Mouse (Mus musculus) CH12.LX (cell line): Measurements from ENCODE around the gene Nhsl1. TPM values are rescaled to one million over a fixed set of nuclear protein-coding genes. Genes with fewer than 3 reads are reported as not detected.

Experiments
- DNase-seq: peaks from one replicate; pipeline ENCODE4 v3.0.0-alpha.2; 2013; ENCODE audit errors: extremely low read depth
- H3K27ac ChIP-seq: 2 replicates; pipeline ENCODE4 v1.5.1; 2012; ENCODE audit warnings: low read depth, mild to moderate bottlenecking, control low read depth, moderate library complexity; ENCODE audit not compliant: insufficient read depth
- H3K27me3 ChIP-seq: replicated peaks from 2 replicates; pipeline ENCODE3; 2012; ENCODE audit warnings: inconsistent platforms
- H3K36me3 ChIP-seq, 2 experiments: replicated peaks in 1 of 2; 2 replicates each; pipeline versions ENCODE3 to v1.6.1; 2012; ENCODE audit warnings: inconsistent platforms in 1 of 2, low read length in 1 of 2, mild to moderate bottlenecking in 1 of 2, mixed read lengths in 1 of 2, moderate library complexity in 1 of 2; ENCODE audit not compliant: control insufficient read depth in 1 of 2, insufficient read depth in 1 of 2
- H3K4me1 ChIP-seq, 2 experiments: 2 replicates each; pipeline ENCODE4 v1.6.1; 2012; ENCODE audit warnings: inconsistent platforms in 1 of 2, moderate library complexity in 1 of 2; ENCODE audit not compliant: insufficient read depth in 2 of 2, control insufficient read depth in 1 of 2
- H3K4me2 ChIP-seq: 2 replicates; pipeline ENCODE4 v1.6.1; 2012; ENCODE audit warnings: low read depth, mild to moderate bottlenecking, control low read depth; ENCODE audit not compliant: poor library complexity, insufficient read depth, severe bottlenecking
- H3K4me3 ChIP-seq, 3 experiments: fragments of 150-350 bp in 1 of 3; sonication (generic) in 1 of 3; replicated peaks in 1 of 3; 2 replicates each; pipeline versions ENCODE3 to v1.5.1; 2011 to 2012; ENCODE audit warnings: low read depth in 2 of 3, low read length in 2 of 3, mild to moderate bottlenecking in 2 of 3, moderate library complexity in 2 of 3, control low read depth in 1 of 3, improper control_type of control experiment in 1 of 3, inconsistent platforms in 1 of 3, mixed read lengths in 1 of 3; ENCODE audit not compliant: poor library complexity in 1 of 3
- H3K79me2 ChIP-seq: replicated peaks from 2 replicates; pipeline ENCODE4 v1.6.1; 2012; ENCODE audit warnings: mild to moderate bottlenecking, moderate library complexity; ENCODE audit not compliant: control insufficient read depth, poor library complexity, insufficient read depth, severe bottlenecking; ENCODE audit errors: extremely low read depth
- H3K9ac ChIP-seq: 2 replicates; pipeline ENCODE4 v1.6.1; 2012; ENCODE audit warnings: low read depth, mild to moderate bottlenecking, control low read depth, moderate library complexity; ENCODE audit not compliant: insufficient read depth
- H3K9me3 ChIP-seq: replicated peaks from 2 replicates; pipeline ENCODE3; 2012; ENCODE audit warnings: low read length, inconsistent platforms, mixed read lengths
- CHD1 ChIP-seq: IDR thresholded peaks from 2 replicates; pipeline ENCODE4 v1.6.1; 2012; ENCODE audit warnings: low read depth, low read length, improper control_type of control experiment, inconsistent platforms
- CHD2 ChIP-seq: IDR thresholded peaks from 2 replicates; pipeline ENCODE4 v1.6.1; 2011; ENCODE audit warnings: low read length, improper control_type of control experiment
- CTCF ChIP-seq, 2 experiments: IDR thresholded peaks in 1 of 2; conservative IDR thresholded peaks in 1 of 2; 2 replicates each; pipeline ENCODE4 v1.5.1; 2011 to 2012; ENCODE audit warnings: low read depth in 2 of 2, low read length in 2 of 2, improper control_type of control experiment in 1 of 2, inconsistent platforms in 1 of 2, mild to moderate bottlenecking in 1 of 2, moderate library complexity in 1 of 2
- E2F4 ChIP-seq: IDR thresholded peaks from 2 replicates; pipeline ENCODE4 v1.6.1; 2011; ENCODE audit warnings: low read depth, low read length, improper control_type of control experiment; ENCODE audit not compliant: insufficient replicate concordance
- EP300 ChIP-seq: IDR thresholded peaks from 2 replicates; pipeline ENCODE4 v1.6.1; 2011; ENCODE audit warnings: low read length, improper control_type of control experiment
- ETS1 ChIP-seq: conservative IDR thresholded peaks from 2 replicates; pipeline ENCODE4 v1.6.1; 2012; ENCODE audit warnings: low read depth, mild to moderate bottlenecking, inconsistent platforms, low read length, improper control_type of control experiment, moderate library complexity
- GABPA ChIP-seq: IDR thresholded peaks from 2 replicates; pipeline ENCODE4 v1.6.1; 2012; ENCODE audit warnings: low read depth, low read length, improper control_type of control experiment, inconsistent platforms; ENCODE audit not compliant: insufficient replicate concordance
- JUN ChIP-seq: IDR thresholded peaks from 2 replicates; pipeline ENCODE4 v1.6.1; 2011; ENCODE audit warnings: low read depth, mild to moderate bottlenecking, low read length, improper control_type of control experiment, moderate library complexity; ENCODE audit not compliant: insufficient read depth
- JUND ChIP-seq: conservative IDR thresholded peaks from 2 replicates; pipeline ENCODE4 v1.6.1; 2011; ENCODE audit warnings: low read depth, low read length, improper control_type of control experiment
- KAT2A ChIP-seq: IDR thresholded peaks from 2 replicates; pipeline ENCODE4 v1.6.1; 2012; ENCODE audit warnings: low read length, improper control_type of control experiment, inconsistent platforms; ENCODE audit not compliant: insufficient replicate concordance
- MAFK ChIP-seq: IDR thresholded peaks from 2 replicates; pipeline ENCODE4 v1.6.1; 2011; ENCODE audit warnings: low read length, improper control_type of control experiment; ENCODE audit not compliant: insufficient replicate concordance
- MAX ChIP-seq: IDR thresholded peaks from 2 replicates; pipeline ENCODE4 v1.6.1; 2011; ENCODE audit warnings: low read length, improper control_type of control experiment
- MAZ ChIP-seq: IDR thresholded peaks from 2 replicates; pipeline ENCODE4 v1.6.1; 2012; ENCODE audit warnings: low read depth, mild to moderate bottlenecking, inconsistent platforms, low read length, improper control_type of control experiment, moderate library complexity
- NELFE ChIP-seq: IDR thresholded peaks from 2 replicates; pipeline ENCODE4 v1.6.1; 2011; ENCODE audit warnings: low read depth, low read length, improper control_type of control experiment
- PAX5 ChIP-seq: IDR thresholded peaks from 2 replicates; pipeline ENCODE4 v1.6.1; 2012; ENCODE audit warnings: low read length, inconsistent platforms, mixed read lengths
- UBTF ChIP-seq: IDR thresholded peaks from 2 replicates; pipeline ENCODE4 v1.6.1; 2012; ENCODE audit warnings: low read depth, mild to moderate bottlenecking, inconsistent platforms, low read length, improper control_type of control experiment, moderate library complexity
- USF1 ChIP-seq: IDR thresholded peaks from 2 replicates; pipeline ENCODE4 v1.6.1; 2014; ENCODE audit warnings: low read depth, mild to moderate bottlenecking, inconsistent platforms, low read length, improper control_type of control experiment
- ZKSCAN1 ChIP-seq: IDR thresholded peaks from 2 replicates; pipeline ENCODE4 v1.6.1; 2012; ENCODE audit warnings: low read depth, inconsistent platforms, low read length, improper control_type of control experiment, borderline replicate concordance
- ZNF384 ChIP-seq: IDR thresholded peaks from 2 replicates; pipeline ENCODE4 v1.6.1; 2012; ENCODE audit warnings: low read depth, low read length, improper control_type of control experiment, inconsistent platforms
- dilution Hi-C: fragments of 300-500 bp; cut with MboI; formaldehyde crosslinking; loops from 2 replicates; pipeline ENCODE4 v1.14.3; 2020; ENCODE audit warnings: low sequenced_read_pairs; ENCODE audit not compliant: extremely low pct_unique_long_range_greater_than_20kb, extremely low pct_ligation_motif_present
- in situ Hi-C: fragments of 300-500 bp; cut with MboI; formaldehyde crosslinking; loops from 3 replicates; pipeline ENCODE4 v1.14.3; 2019; ENCODE audit warnings: low sequenced_read_pairs, low pct_ligation_motif_present, low pct_unique_long_range_greater_than_20kb, mixed read lengths
- polyA plus RNA-seq: library from polyadenylated mRNA; unstranded; fragments of >175 nt; gene quantifications from 2 replicates; pipeline ENCODE4 v1.2.1, GENCODE M21; 2012; ENCODE audit warnings: low read depth; ENCODE audit not compliant: insufficient read length
- total RNA-seq, 2 experiments: library from RNA; depleted of rRNA; stranded (reverse); fragments of 300-350 nt in 1 of 2; fragments of >200 nt in 1 of 2; gene quantifications; 2 replicates each; pipeline ENCODE4 v1.2.3; 2012 to 2014

Nhsl1 gene
- total and polyA plus RNA-seq, 3 experiments = 0.13 to 0.19 (median 0.15) TPM

DNA sequence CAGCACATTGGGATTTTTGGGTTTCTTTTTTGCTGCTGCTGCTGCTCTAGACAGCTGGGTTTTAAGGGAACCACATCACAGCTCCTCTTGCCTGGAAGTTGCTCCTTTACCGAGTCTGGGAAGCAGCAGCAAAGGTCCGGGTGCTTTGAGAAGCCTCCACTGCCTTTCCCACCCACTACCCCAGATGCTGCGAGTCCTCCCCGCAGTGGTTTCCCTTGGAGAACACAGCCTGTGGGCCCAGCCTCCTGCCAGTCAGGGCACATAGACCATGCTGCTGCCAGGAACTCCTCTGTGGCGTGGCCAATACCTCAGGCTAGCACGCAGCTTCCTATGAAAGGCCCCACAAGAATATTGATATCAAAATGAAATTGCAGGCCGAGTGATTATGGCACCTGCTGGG is 178.3 kb downstream of the Nhsl1 start:
- H3K9me3 ChIP-seq = no peaks in the 10 kb centered on the region
- H3K79me2 ChIP-seq = no peaks in the 10 kb centered on the region
- H3K4me3 ChIP-seq = no peak overlapping the region
- H3K27ac ChIP-seq = no peak overlapping the region
- no peaks in the 10 kb centered on the region for H3K36me3 ChIP-seq
- dilution Hi-C loops = no loop called here
- no peaks in the 10 kb centered on the region for H3K27me3 ChIP-seq
- H3K4me2 ChIP-seq = no peak overlapping the region
- no peak overlapping the region for H3K9ac ChIP-seq
- TF ChIP-seq EP300 (no peak), MAX (no peak), E2F4 (no peak), JUN (no peak), ETS1 (no peak), UBTF (no peak), MAFK (no peak), CTCF (conservative IDR thresholded peaks at IDR 0.05 in 1 of 2, IDR thresholded peaks at IDR 0.05 in 1 of 2; ENCODE audit: low read depth in 2 of 2, low read length in 2 of 2) (no peak), USF1 (no peak), CHD1 (no peak), CHD2 (no peak), PAX5 (no peak), NELFE (no peak)
- H3K4me1 ChIP-seq = no peaks in the 10 kb centered on the region
- in situ Hi-C loops = no loop called here
- DNase-seq = no peak

GRCm38 (mm10) chr10:18501997-18502396 is 183.2 kb downstream of the Nhsl1 start:
- Histone ChIP-seq H3K36me3 (no peaks in the 10 kb centered on the region), H3K4me2 (no peak overlapping the region), H3K79me2 (no peaks in the 10 kb centered on the region), H3K4me1 (peaks cover 0 to 2% of the 10 kb centered on the region in 2 experiments; a peak in 1 of 4 replicates)
- TF ChIP-seq EP300 (no peak), MAZ (no peak), PAX5 (no peak), ZKSCAN1 (no peak), ZNF384 (no peak), USF1 (no peak), CHD2 (no peak), CHD1 (no peak), KAT2A (no peak), GABPA (no peak), JUN (no peak), JUND (no peak)
- TF ChIP-seq, all 38 proteins: peak for 0
- dilution Hi-C loops = no loop called here
- Histone ChIP-seq H3K9me3 (no peaks in the 10 kb centered on the region), H3K27ac (no peak overlapping the region), H3K9ac (no peak overlapping the region), H3K27me3 (no peaks in the 10 kb centered on the region), H3K4me3 (no peak overlapping the region)
- no peak for DNase-seq
- in situ Hi-C loops = no loop called here
